In the genomic region with DNA sequence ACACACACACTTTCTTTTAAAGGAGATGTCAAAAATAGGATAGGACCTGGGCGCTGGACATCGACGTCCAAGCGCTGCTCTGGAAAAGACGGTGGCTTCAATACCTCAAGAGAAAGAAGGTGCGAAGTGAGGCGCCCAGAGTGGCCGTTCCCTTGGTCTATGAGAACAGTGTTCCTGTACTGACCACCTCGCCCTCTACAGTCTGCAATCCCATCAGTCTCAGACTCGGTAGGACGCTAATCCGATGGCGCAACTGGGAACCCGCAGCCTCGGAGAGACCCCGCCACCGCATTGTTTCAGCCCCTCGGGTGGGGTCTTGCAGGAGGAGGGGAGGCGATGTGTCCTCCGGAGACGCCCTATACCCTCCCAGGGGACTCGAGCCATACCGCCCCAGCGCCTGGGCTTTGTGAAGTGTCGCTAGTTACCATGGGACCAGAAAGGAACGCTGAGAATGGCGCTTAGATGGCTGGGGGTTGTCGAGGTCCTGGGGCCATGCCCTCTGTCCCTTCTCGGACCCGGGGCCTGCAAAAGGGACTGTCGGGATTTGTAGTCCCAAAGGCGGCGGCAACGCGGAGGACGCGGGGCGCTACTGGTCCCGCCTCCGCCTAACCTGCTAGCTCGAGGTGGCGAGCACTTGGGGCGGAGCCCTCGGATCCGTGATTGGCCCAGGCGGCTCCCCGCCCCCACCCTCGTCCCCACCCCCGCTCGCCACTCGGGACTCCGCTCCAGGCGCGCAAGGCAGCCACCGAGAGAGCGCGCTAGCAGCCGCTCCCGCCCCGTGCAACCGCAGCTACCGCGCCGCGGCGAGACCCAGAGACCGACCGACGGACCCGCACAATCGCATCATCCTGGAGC, we compare ENCODE assay signal across 8 mouse cellular contexts. TPM values are rescaled to one million over a fixed set of nuclear protein-coding genes. Genes with fewer than 3 reads are reported as not detected.
DNase-seq lines count a peak whose midpoint lies in the region; ATAC-seq and TF ChIP-seq lines count a peak whose summit lies in the region.

A gene (plus strand): TSS at position 418 of the 855 bp plus-strand sequence.

- H3K36me3 ChIP-seq in neural tube, embryonic 15.5 days, result no peaks in the 10 kb centered on the region; the same call in 1 of the 2 replicates

- no peak for TF ChIP-seq CTCF in lung, adult 2 months (IDR thresholded peaks at IDR 0.05; ENCODE audit: insufficient read depth, low read length)

- peak within 1 kb of the TSS; percentile 94 for H3K27ac ChIP-seq in neural tube, embryonic 15.5 days (replicated peaks)

- peak within 1 kb of the TSS; percentile 85 for H3K4me2 ChIP-seq in neural tube, embryonic 15.5 days

- WGBS in lung, adult 2 months, result 1% methylated on average over 71 of the region's 71 CpGs
- WGBS in neural tube, embryonic 15.5 days, result under 1% methylated on average over 70 of the region's 71 CpGs

- peak; percentile 7; the same call in 1 of the 2 replicates for TF ChIP-seq POLR2A in lung, adult 2 months (IDR thresholded peaks at IDR 0.05; ENCODE audit: borderline replicate concordance, extremely low read depth, low read depth, low read length)

- no peaks in the 10 kb centered on the region for H3K27me3 ChIP-seq in neural tube, embryonic 15.5 days (replicated peaks)

- H3K9ac ChIP-seq in neural tube, embryonic 15.5 days (replicated peaks), result peak within 1 kb of the TSS; percentile 86

- peak; percentile 68 for ATAC-seq in frontal cortex, adult (ENCODE audit: low TSS enrichment)
- ATAC-seq in neural tube, embryonic 15.5 days (ENCODE audit: low FRiP score), result peak; percentile 92

- no peaks in the 10 kb centered on the region for H3K9me3 ChIP-seq in neural tube, embryonic 15.5 days (replicated peaks)

- DNase-seq in R1 (ENCODE audit: low read depth, low spot score), result peak; percentile 92
- peak; percentile 96 for DNase-seq in cerebellum, adult 9-11 months
- peak; percentile 53 for DNase-seq in heart, postnatal 4 days
- DNase-seq in layer of hippocampus, adult 8-10 months (ENCODE audit: low spot score in 2 of 2), result peak; percentile 84 to 85
- DNase-seq in lung, adult 2 months, result peak; percentile 67
- DNase-seq in thymus, adult 18-20 months, result peak; percentile 53 to 58

- H3K4me3 ChIP-seq in lung, adult 2 months (replicated peaks; ENCODE audit: extremely low read depth, low read depth, low read length), result peak within 1 kb of the TSS; percentile 57
- peak within 1 kb of the TSS; percentile 75 for H3K4me3 ChIP-seq in neural tube, embryonic 15.5 days (replicated peaks)

- peaks cover 9% of the 10 kb centered on the region for H3K4me1 ChIP-seq in lung, adult 2 months (ENCODE audit: control insufficient read depth, insufficient read depth, low read length)
- peaks cover 44% of the 10 kb centered on the region for H3K4me1 ChIP-seq in neural tube, embryonic 15.5 days

RNA-seq across cellular contexts. Expression of the gene that starts here (rescaled TPM):
- total RNA-seq in heart, postnatal 4 days (2021), result 1 to 10 TPM; 1.6 to 2.0 TPM
- 10 to 100 TPM; 23.6 to 33.6 (median 30.8) TPM for total RNA-seq in layer of hippocampus, adult 8-10 months (2022)
- polyA plus RNA-seq in lung, adult 2 months (2012; rRNA removed), result 5.6 and 7.9 TPM in 2 replicates
- 152 and 175 TPM in 2 replicates for polyA plus RNA-seq in neural tube, embryonic 15.5 days (2015; fragmentation: Nextera tagmentation; extraction: Ambion mirVana)

Comparison
In these comparisons a context has a peak if more than half of its experiments do, and no peak if none do; other contexts are left out.
1. Peak in every context shown above with its lines: DNase-seq, ATAC-seq, H3K4me3 ChIP-seq and H3K27ac ChIP-seq.
2. RNA of the gene that starts here (total RNA-seq): 23.6 to 33.6 TPM in layer of hippocampus, adult 8-10 months; 1.6 to 2.0 TPM in heart, postnatal 4 days; every median in the first group is over 4 times any median in the second.
3. RNA of the gene that starts here (polyA plus RNA-seq): 152 to 175 TPM in neural tube, embryonic 15.5 days; 5.6 to 7.9 TPM in lung, adult 2 months; every median in the first group is over 10 times any median in the second.